ENCODE assay signal across 17 mouse cellular contexts in genomic region chr6:34727316-34727983, GRCm38 (mm10). TPM values are rescaled to one million over a fixed set of nuclear protein-coding genes. Genes with fewer than 3 reads are reported as not detected.
DNase-seq lines count a peak whose midpoint lies in the region; ATAC-seq and TF ChIP-seq lines count a peak whose summit lies in the region.
"Had no signal": no experiment of that assay in that cellular context is flagged by ENCODE, and none has a peak within 500 bp of the region (broad histone marks: within the 10 kb centered on the region; RNA-seq: fewer than 3 reads in every experiment).

No protein-coding gene starts in this region.

- no peak for ATAC-seq in lung, embryonic 14.5 days (ENCODE audit: insufficient read depth)
- ATAC-seq in liver, embryonic 16.5 days (ENCODE audit: low read depth): peak; percentile 82
- ATAC-seq: activated CD4-positive, CD25-positive, alpha-beta regulatory T cell, adult 4 months; midbrain, embryonic 16.5 days had no signal

- 0 out of 2 replicates have a peak, but pooled peaks cover 4% of the 10 kb centered on the region for H3K36me3 ChIP-seq in lung, embryonic 14.5 days (ENCODE audit: insufficient read depth)
- H3K36me3 ChIP-seq in liver, embryonic 16.5 days (ENCODE audit: control insufficient read depth, insufficient read depth): no peaks in the 10 kb centered on the region
- H3K36me3 ChIP-seq: embryonic facial prominence, embryonic 12.5 days; hindbrain, embryonic 12.5 days had no signal

- H3K4me1 ChIP-seq in lung, embryonic 14.5 days (ENCODE audit: insufficient read depth): peaks cover 17% of the 10 kb centered on the region
- H3K4me1 ChIP-seq in liver, embryonic 16.5 days (ENCODE audit: control insufficient read depth, low read depth, low read length): no peaks in the 10 kb centered on the region; the same call in none of the 2 replicates
- H3K4me1 ChIP-seq: megakaryocyte, embryonic 14.5 days had no signal

- no peak overlapping the region for H3K4me2 ChIP-seq in lung, embryonic 14.5 days
- no peak overlapping the region; the same call in 1 of the 2 replicates for H3K4me2 ChIP-seq in liver, embryonic 16.5 days (ENCODE audit: low read depth, low read length)
- H3K4me2 ChIP-seq: embryonic facial prominence, embryonic 12.5 days; hindbrain, embryonic 12.5 days had no signal

- no peaks in the 10 kb centered on the region for H3K27me3 ChIP-seq in lung, embryonic 14.5 days (ENCODE audit: insufficient read depth, low read length)
- H3K27me3 ChIP-seq in liver, embryonic 16.5 days (ENCODE audit: control insufficient read depth, insufficient read depth, low read depth, low read length): no peaks in the 10 kb centered on the region
- H3K27me3 ChIP-seq: embryonic facial prominence, embryonic 12.5 days; hindbrain, embryonic 12.5 days had no signal

- H3K9me3 ChIP-seq in lung, embryonic 14.5 days (ENCODE audit: low read depth, low read length): no peaks in the 10 kb centered on the region
- no peaks in the 10 kb centered on the region for H3K9me3 ChIP-seq in liver, embryonic 16.5 days (replicated peaks; ENCODE audit: control insufficient read depth, low read length)
- H3K9me3 ChIP-seq: embryonic facial prominence, embryonic 12.5 days had no signal

- WGBS in lung, embryonic 14.5 days: 58% methylated on average over 15 of the region's 15 CpGs
- 62% methylated on average over 15 of the region's 15 CpGs for WGBS in liver, embryonic 16.5 days (ENCODE audit: insufficient replicate concordance)

- TF ChIP-seq CTCF in lung, embryonic 14.5 days (IDR thresholded peaks at IDR 0.05; ENCODE audit: low read depth): no peak

- DNase-seq in heart, adult 11 months: peak; percentile 77
- DNase-seq in heart, adult 18-20 months: no peak
- DNase-seq in lung, embryonic 14.5 days: no peak
- no peak for DNase-seq in lung, postnatal 10 days
- DNase-seq in ovary, postnatal 10 days (ENCODE audit: low spot score): no peak
- no peak for DNase-seq in kidney, adult 8-10 months
- no peak for DNase-seq in neural tube, embryonic 10.5 days (ENCODE audit: extremely low spot score, low spot score)
- DNase-seq: cerebellum, postnatal 36 days; kidney, adult 11 months; kidney, postnatal 36 days; thymus, adult 2 months had no signal

- no peak overlapping the region for H3K9ac ChIP-seq in lung, embryonic 14.5 days
- H3K9ac ChIP-seq in liver, embryonic 16.5 days (ENCODE audit: low read depth, low read length): no peak overlapping the region
- H3K9ac ChIP-seq: embryonic facial prominence, embryonic 12.5 days; hindbrain, embryonic 12.5 days had no signal

- H3K27ac ChIP-seq in lung, embryonic 14.5 days (ENCODE audit: low read depth): peak overlapping the region; percentile 47; the same call in 1 of the 2 replicates
- H3K27ac ChIP-seq in liver, embryonic 16.5 days (ENCODE audit: low read length): peak overlapping the region; percentile 80
- H3K27ac ChIP-seq: embryonic facial prominence, embryonic 12.5 days; hindbrain, embryonic 12.5 days had no signal

- no peak overlapping the region for H3K4me3 ChIP-seq in lung, embryonic 14.5 days (ENCODE audit: low read depth, low read length)
- no peak overlapping the region for H3K4me3 ChIP-seq in liver, embryonic 16.5 days (ENCODE audit: low read depth, low read length)
- H3K4me3 ChIP-seq: embryonic facial prominence, embryonic 12.5 days; hindbrain, embryonic 12.5 days; megakaryocyte, embryonic 14.5 days had no signal

RNA-seq across cellular contexts. Expression of gene Agbl3, which starts 52.8 kb away (rescaled TPM):
- total RNA-seq in heart, adult 18-20 months (2021): 1 to 10 TPM; 4.2 to 4.9 TPM
- polyA plus RNA-seq in lung, embryonic 14.5 days (2014; fragmentation: Nextera tagmentation; extraction: Ambion mirVana): 11.3 and 11.6 TPM in 2 replicates
- polyA plus RNA-seq in liver, embryonic 16.5 days (2015; fragmentation: Nextera tagmentation; extraction: Ambion mirVana): 2.6 and 2.9 TPM in 2 replicates
